Mouse (Mus musculus) CH12.LX (cell line): ENCODE measurements around the gene 4930402H24Rik.

Source experiments
- CHD2 ChIP-seq: IDR thresholded peaks from 2 replicates; pipeline ENCODE4 v1.6.1; 2011; ENCODE audit warnings: low read length, improper control_type of control experiment
- CTCF ChIP-seq, 2 experiments: IDR thresholded peaks in 1 of 2; conservative IDR thresholded peaks in 1 of 2; 2 replicates each; pipeline ENCODE4 v1.5.1; 2011 to 2012; ENCODE audit warnings: low read depth in 2 of 2, low read length in 2 of 2, improper control_type of control experiment in 1 of 2, inconsistent platforms in 1 of 2, mild to moderate bottlenecking in 1 of 2, moderate library complexity in 1 of 2
- E2F4 ChIP-seq: IDR thresholded peaks from 2 replicates; pipeline ENCODE4 v1.6.1; 2011; ENCODE audit warnings: low read depth, low read length, improper control_type of control experiment; ENCODE audit not compliant: insufficient replicate concordance
- POLR2A ChIP-seq: IDR thresholded peaks from 2 replicates; pipeline ENCODE4 v1.6.1; 2011; ENCODE audit warnings: low read depth, mild to moderate bottlenecking, improper control_type of control experiment, low read length

DNA sequence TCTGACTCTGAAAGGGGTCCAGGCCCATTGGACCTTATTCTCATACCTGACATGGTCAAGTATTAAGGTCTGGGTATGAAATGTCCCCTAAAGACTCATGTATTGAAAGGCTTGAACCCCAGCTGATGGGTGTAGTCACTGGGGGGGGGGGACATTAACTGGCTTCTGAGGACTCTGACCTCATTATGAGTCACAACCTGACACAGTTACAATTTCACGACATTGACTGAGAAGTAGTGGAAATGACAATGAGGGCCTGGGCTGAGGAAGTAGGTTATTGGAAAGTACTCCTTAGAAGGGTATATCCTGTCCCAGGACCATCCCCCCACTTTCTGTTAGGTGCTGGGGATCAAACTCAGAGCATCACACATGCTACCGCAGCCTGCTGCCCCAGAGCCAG, 217.2 kb downstream of the 4930402H24Rik start:
- no peak for TF ChIP-seq E2F4
- TF ChIP-seq CTCF (conservative IDR thresholded peaks at IDR 0.05 in 1 of 2, IDR thresholded peaks at IDR 0.05 in 1 of 2; ENCODE audit: low read depth in 2 of 2, low read length in 2 of 2), result no peak
- TF ChIP-seq CHD2, result no peak
- no peak for TF ChIP-seq POLR2A
